Mouse (Mus musculus) limb, embryonic 14.5 days (tissue): ENCODE measurements at regions not wholly inside any gene's neighbourhood (a gene's known extent, or its start where the extent isn't known, plus 50 kb on each side); places are given as distances from the start of the nearest gene placed in this dataset.

Experiments
- ATAC-seq: fragments of 200-750 bp; cut with Nextera tagmentation; 2 replicates; pipeline ENCODE4 v1.8.0; 2017; ENCODE audit warnings: low read depth, moderate number of reproducible peaks, moderate TSS enrichment; ENCODE audit not compliant: low FRiP score
- DNase-seq: peaks from one replicate; pipeline ENCODE4 v3.0.0-alpha.2; 2015; ENCODE audit warnings: low spot score
- H3K27ac ChIP-seq: fragments of 300-500 bp; sonication (generic); replicated peaks from 2 replicates; pipeline ENCODE4 v1.5.1; 2014; ENCODE audit warnings: low read depth, mild to moderate bottlenecking, low read length, moderate library complexity, mixed read lengths
- H3K27me3 ChIP-seq: fragments of 300-500 bp; sonication (generic); 2 replicates; pipeline ENCODE4 v1.6.1; 2014; ENCODE audit warnings: low read length, mixed read lengths; ENCODE audit not compliant: control insufficient read depth, insufficient read depth
- H3K36me3 ChIP-seq: fragments of 300-500 bp; sonication (generic); 2 replicates; pipeline ENCODE4 v1.6.1; 2014; ENCODE audit warnings: mild to moderate bottlenecking, low read length, moderate library complexity, mixed read lengths; ENCODE audit not compliant: control insufficient read depth, insufficient read depth
- H3K4me1 ChIP-seq: fragments of 300-500 bp; sonication (generic); 2 replicates; pipeline ENCODE4 v1.6.1; 2014; ENCODE audit warnings: antibody characterized with exemption, low read length, mixed read lengths; ENCODE audit not compliant: control insufficient read depth, insufficient read depth
- H3K4me2 ChIP-seq: fragments of 300-500 bp; sonication (generic); replicated peaks from 2 replicates; pipeline ENCODE4 v1.6.1; 2014; ENCODE audit warnings: low read depth, mild to moderate bottlenecking, low read length, moderate library complexity; ENCODE audit not compliant: severe bottlenecking
- H3K4me3 ChIP-seq: fragments of 300-500 bp; sonication (generic); replicated peaks from 2 replicates; pipeline ENCODE4 v1.5.1; 2014; ENCODE audit warnings: low read length
- H3K9ac ChIP-seq: fragments of 300-500 bp; sonication (generic); 2 replicates; pipeline ENCODE4 v1.6.1; 2014; ENCODE audit warnings: mild to moderate bottlenecking, low read depth, low read length, moderate library complexity; ENCODE audit not compliant: severe bottlenecking
- H3K9me3 ChIP-seq: fragments of 300-500 bp; sonication (generic); 2 replicates; pipeline ENCODE4 v1.6.1; 2016; ENCODE audit warnings: low read length; ENCODE audit not compliant: control insufficient read depth
- POLR2A ChIP-seq: fragments of 200-500 bp; IDR thresholded peaks from 2 replicates; pipeline ENCODE4 v1.8.0; 2012; ENCODE audit warnings: inconsistent platforms, mild to moderate bottlenecking, moderate library complexity, borderline replicate concordance; ENCODE audit not compliant: insufficient read depth, insufficient read length; ENCODE audit errors: extremely low read depth
- WGBS: fragments of 180-500 bp; shearing (Covaris S2); extraction: QIAGEN DNeasy Blood & Tissue Kit; methylation state at CpG from one replicate; pipeline ENCODE4 v1.1.7; 2014; 5-methylcytosine and 5-hydroxymethylcytosine counted together

- H3K4me2 ChIP-seq: no peak overlapping the region
- 72% methylated on average over 5 of the region's 5 CpGs for WGBS
- ATAC-seq: no peak
- no peak for TF ChIP-seq POLR2A
- H3K4me1 ChIP-seq: no peaks in the 10 kb centered on the region
- no peak overlapping the region for H3K4me3 ChIP-seq
- no peak overlapping the region for H3K9ac ChIP-seq
- DNase-seq: no peak
- H3K27ac ChIP-seq: no peak overlapping the region
- H3K27me3 ChIP-seq: no peaks in the 10 kb centered on the region
- H3K9me3 ChIP-seq: no peaks in the 10 kb centered on the region
- H3K36me3 ChIP-seq: no peaks in the 10 kb centered on the region
These were observed 382.4 kb upstream of the Slc7a11 start for GRCm38 (mm10) chr3:50825534-50826423.

- Histone ChIP-seq H3K27me3 (no peaks in the 10 kb centered on the region), H3K27ac (no peak overlapping the region), H3K4me3 (no peak overlapping the region), H3K4me1 (no peaks in the 10 kb centered on the region), H3K9ac (no peak overlapping the region), H3K9me3 (no peaks in the 10 kb centered on the region), H3K36me3 (no peaks in the 10 kb centered on the region), H3K4me2 (no peak overlapping the region)
- TF ChIP-seq POLR2A: no peak
- 60% methylated on average over 2 of the region's 2 CpGs for WGBS
- no peak for ATAC-seq
- DNase-seq: no peak
These were observed 383.0 kb upstream of the Slc7a11 start for GRCm38 (mm10) chr3:50826424-50826819.

GRCm38 (mm10) chr3:50829211-50829610 is 385.8 kb upstream of the Slc7a11 start:
- Histone ChIP-seq H3K9me3 (no peaks in the 10 kb centered on the region), H3K27me3 (no peaks in the 10 kb centered on the region), H3K9ac (no peak overlapping the region), H3K36me3 (no peaks in the 10 kb centered on the region), H3K4me3 (no peak overlapping the region), H3K27ac (no peak overlapping the region), H3K4me1 (no peaks in the 10 kb centered on the region), H3K4me2 (no peak overlapping the region)
- 86% methylated on average over 3 of the region's 3 CpGs for WGBS
- no peak for TF ChIP-seq POLR2A
- no peak for ATAC-seq
- no peak for DNase-seq

GRCm38 (mm10) chr3:50830446-50830845 is 387.0 kb upstream of the Slc7a11 start:
- no peaks in the 10 kb centered on the region for H3K4me1 ChIP-seq
- no peaks in the 10 kb centered on the region for H3K27me3 ChIP-seq
- H3K4me2 ChIP-seq: no peak overlapping the region
- H3K9ac ChIP-seq: no peak overlapping the region
- 57% methylated on average over 6 of the region's 6 CpGs for WGBS
- no peak for TF ChIP-seq POLR2A
- H3K27ac ChIP-seq: no peak overlapping the region
- ATAC-seq: no peak
- H3K36me3 ChIP-seq: no peaks in the 10 kb centered on the region
- no peak for DNase-seq
- no peak overlapping the region for H3K4me3 ChIP-seq
- no peaks in the 10 kb centered on the region for H3K9me3 ChIP-seq

GRCm38 (mm10) chr3:50830926-50831325 is 387.5 kb upstream of the Slc7a11 start:
- no peak for TF ChIP-seq POLR2A
- ATAC-seq (no peak), DNase-seq (no peak)
- Histone ChIP-seq H3K27ac (no peak overlapping the region), H3K27me3 (no peaks in the 10 kb centered on the region), H3K4me2 (no peak overlapping the region), H3K4me3 (no peak overlapping the region), H3K4me1 (no peaks in the 10 kb centered on the region), H3K9me3 (no peaks in the 10 kb centered on the region), H3K9ac (no peak overlapping the region), H3K36me3 (no peaks in the 10 kb centered on the region)
- 65% methylated on average over 9 of the region's 9 CpGs for WGBS
